Mouse (Mus musculus) limb, embryonic 14.5 days (tissue): ENCODE data around the gene Cebpa. TPM values are rescaled to one million over a fixed set of nuclear protein-coding genes. Genes with fewer than 3 reads are reported as not detected.

Experiments
- ATAC-seq: fragments of 200-750 bp; cut with Nextera tagmentation; 2 replicates; pipeline ENCODE4 v1.8.0; 2017; ENCODE audit warnings: low read depth, moderate number of reproducible peaks, moderate TSS enrichment; ENCODE audit not compliant: low FRiP score
- DNase-seq: peaks from one replicate; pipeline ENCODE4 v3.0.0-alpha.2; 2015; ENCODE audit warnings: low spot score
- H3K27ac ChIP-seq: fragments of 300-500 bp; sonication (generic); replicated peaks from 2 replicates; pipeline ENCODE4 v1.5.1; 2014; ENCODE audit warnings: low read depth, mild to moderate bottlenecking, low read length, moderate library complexity, mixed read lengths
- H3K27me3 ChIP-seq: fragments of 300-500 bp; sonication (generic); 2 replicates; pipeline ENCODE4 v1.6.1; 2014; ENCODE audit warnings: low read length, mixed read lengths; ENCODE audit not compliant: control insufficient read depth, insufficient read depth
- H3K36me3 ChIP-seq: fragments of 300-500 bp; sonication (generic); 2 replicates; pipeline ENCODE4 v1.6.1; 2014; ENCODE audit warnings: mild to moderate bottlenecking, low read length, moderate library complexity, mixed read lengths; ENCODE audit not compliant: control insufficient read depth, insufficient read depth
- H3K4me1 ChIP-seq: fragments of 300-500 bp; sonication (generic); 2 replicates; pipeline ENCODE4 v1.6.1; 2014; ENCODE audit warnings: antibody characterized with exemption, low read length, mixed read lengths; ENCODE audit not compliant: control insufficient read depth, insufficient read depth
- H3K4me2 ChIP-seq: fragments of 300-500 bp; sonication (generic); replicated peaks from 2 replicates; pipeline ENCODE4 v1.6.1; 2014; ENCODE audit warnings: low read depth, mild to moderate bottlenecking, low read length, moderate library complexity; ENCODE audit not compliant: severe bottlenecking
- H3K4me3 ChIP-seq: fragments of 300-500 bp; sonication (generic); replicated peaks from 2 replicates; pipeline ENCODE4 v1.5.1; 2014; ENCODE audit warnings: low read length
- H3K9ac ChIP-seq: fragments of 300-500 bp; sonication (generic); 2 replicates; pipeline ENCODE4 v1.6.1; 2014; ENCODE audit warnings: mild to moderate bottlenecking, low read depth, low read length, moderate library complexity; ENCODE audit not compliant: severe bottlenecking
- H3K9me3 ChIP-seq: fragments of 300-500 bp; sonication (generic); 2 replicates; pipeline ENCODE4 v1.6.1; 2016; ENCODE audit warnings: low read length; ENCODE audit not compliant: control insufficient read depth
- POLR2A ChIP-seq: fragments of 200-500 bp; IDR thresholded peaks from 2 replicates; pipeline ENCODE4 v1.8.0; 2012; ENCODE audit warnings: inconsistent platforms, mild to moderate bottlenecking, moderate library complexity, borderline replicate concordance; ENCODE audit not compliant: insufficient read depth, insufficient read length; ENCODE audit errors: extremely low read depth
- WGBS: fragments of 180-500 bp; shearing (Covaris S2); extraction: QIAGEN DNeasy Blood & Tissue Kit; methylation state at CpG from one replicate; pipeline ENCODE4 v1.1.7; 2014; 5-methylcytosine and 5-hydroxymethylcytosine counted together
- polyA plus RNA-seq, 2 experiments: library from polyadenylated mRNA; depleted of rRNA in 1 of 2; stranded (reverse) in 1 of 2; unstranded in 1 of 2; fragments of >200 nt; fragmentation: Nextera tagmentation in 1 of 2; extraction: Ambion mirVana in 1 of 2; gene quantifications; 2 replicates each; pipeline versions ENCODE4 v1.2.1 to v1.2.3; 2012 to 2014

Cebpa gene
- polyA plus RNA-seq, 2 experiments: 14.6 to 25.4 TPM

DNA sequence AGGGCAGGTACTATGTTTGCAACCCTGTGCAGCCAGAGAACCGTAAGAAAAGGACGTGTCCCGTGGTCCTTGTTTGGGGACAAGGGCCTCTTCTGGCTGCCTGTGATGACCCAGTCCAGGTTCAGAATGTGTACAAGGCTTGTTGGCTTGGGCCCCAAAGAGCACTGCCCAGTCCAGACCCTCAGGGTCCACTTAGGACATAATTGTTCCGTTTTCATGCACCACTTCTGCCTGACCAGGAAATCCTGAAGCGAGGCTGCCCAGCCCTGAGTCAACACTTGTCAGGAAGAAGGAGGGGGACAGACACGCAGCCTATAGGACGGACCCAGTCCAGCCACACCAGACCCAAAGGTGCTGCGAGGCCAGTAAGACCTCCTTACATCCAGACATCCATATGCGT, 26.0 kb downstream of the Cebpa start:
- Histone ChIP-seq H3K4me1 (peaks cover 6% of the 10 kb centered on the region; the same call in 1 of the 2 replicates), H3K27ac (no peak overlapping the region), H3K36me3 (no peaks in the 10 kb centered on the region), H3K4me3 (no peak overlapping the region), H3K9ac (no peak overlapping the region), H3K9me3 (no peaks in the 10 kb centered on the region), H3K27me3 (no peaks in the 10 kb centered on the region), H3K4me2 (no peak overlapping the region)
- no peak for TF ChIP-seq POLR2A
- ATAC-seq (no peak), DNase-seq (no peak)
- 84% methylated on average over 9 of the region's 9 CpGs for WGBS

DNA sequence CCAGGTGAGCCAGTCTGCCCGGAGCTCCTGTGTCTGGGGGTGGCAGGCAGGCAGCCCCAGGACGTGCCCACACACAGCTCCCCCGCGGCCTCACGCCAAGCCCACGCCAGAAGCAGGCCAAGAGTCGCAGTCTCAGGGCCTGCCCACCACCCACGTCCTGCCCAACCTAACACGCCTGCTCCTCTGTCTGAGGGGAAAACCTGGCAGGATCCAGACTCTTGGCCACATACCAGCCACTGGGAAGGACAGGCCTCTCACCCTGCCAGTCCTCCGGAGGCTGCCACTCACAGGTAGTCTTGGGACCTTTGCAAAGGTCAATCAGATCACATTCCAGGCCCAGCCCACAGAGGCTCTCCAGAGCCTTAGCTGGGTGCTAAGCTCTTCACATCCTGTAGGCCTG, 27.2 kb downstream of the Cebpa start:
- no peak for ATAC-seq
- 75% methylated on average over 9 of the region's 10 CpGs for WGBS
- no peak overlapping the region for H3K27ac ChIP-seq

DNA sequence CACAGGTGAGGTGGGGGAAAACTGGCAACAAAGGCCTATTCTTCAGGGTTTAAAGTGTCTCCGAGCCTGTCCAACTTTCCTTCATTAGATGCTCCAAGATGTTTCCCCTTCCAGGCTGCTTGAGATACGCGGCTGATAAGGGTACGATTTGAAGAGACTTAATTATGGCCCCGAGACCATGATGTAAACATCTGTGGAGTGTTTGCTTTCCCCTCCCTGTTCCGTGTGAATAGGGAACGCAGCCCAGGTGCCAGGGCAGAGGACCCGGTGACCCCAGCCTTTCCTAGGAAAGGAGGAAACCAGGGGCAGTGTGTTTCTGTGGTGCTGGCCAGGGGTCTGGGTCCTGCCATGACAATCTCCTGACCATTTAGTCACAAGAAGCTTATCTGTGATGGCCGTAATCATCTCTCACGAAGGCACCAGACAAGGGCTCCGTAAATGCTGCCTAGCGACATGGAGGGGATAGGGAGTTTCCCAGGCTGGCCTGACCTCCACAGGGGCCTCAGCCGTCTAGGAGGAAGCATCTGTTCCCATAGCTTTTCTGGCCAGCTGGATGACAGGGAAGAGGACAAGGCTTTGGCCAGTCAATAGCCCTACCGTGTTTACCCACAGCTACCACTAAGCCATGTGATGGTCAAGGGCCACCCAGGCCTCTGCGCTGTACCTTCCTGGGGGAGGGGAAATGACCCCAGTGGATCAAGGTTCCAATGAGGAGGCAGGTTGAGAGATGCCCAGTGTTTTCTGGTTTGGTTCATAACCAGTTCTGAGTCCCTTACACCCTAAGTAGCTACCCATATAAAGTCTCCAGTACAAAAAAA, 30.7 kb downstream of the Cebpa start:
- ATAC-seq: no peak
- H3K27ac ChIP-seq: no peak overlapping the region
- WGBS: 43% methylated on average over 15 of the region's 15 CpGs
- no peak for TF ChIP-seq POLR2A
- no peak overlapping the region for H3K9ac ChIP-seq
- H3K4me1 ChIP-seq: peaks cover 6% of the 10 kb centered on the region; the same call in 1 of the 2 replicates
- DNase-seq: no peak
- H3K27me3 ChIP-seq: no peaks in the 10 kb centered on the region
- no peak overlapping the region for H3K4me2 ChIP-seq
- no peaks in the 10 kb centered on the region for H3K36me3 ChIP-seq
- no peaks in the 10 kb centered on the region for H3K9me3 ChIP-seq
- H3K4me3 ChIP-seq: no peak overlapping the region

More for the DNA sequence above, 27.2 kb downstream of the Cebpa start:
- TF ChIP-seq POLR2A: no peak
- Histone ChIP-seq H3K9me3 (no peaks in the 10 kb centered on the region), H3K36me3 (no peaks in the 10 kb centered on the region), H3K4me2 (no peak overlapping the region), H3K4me1 (peaks cover 6% of the 10 kb centered on the region; the same call in 1 of the 2 replicates), H3K27me3 (no peaks in the 10 kb centered on the region), H3K4me3 (no peak overlapping the region), H3K9ac (no peak overlapping the region)
- no peak for DNase-seq

DNA sequence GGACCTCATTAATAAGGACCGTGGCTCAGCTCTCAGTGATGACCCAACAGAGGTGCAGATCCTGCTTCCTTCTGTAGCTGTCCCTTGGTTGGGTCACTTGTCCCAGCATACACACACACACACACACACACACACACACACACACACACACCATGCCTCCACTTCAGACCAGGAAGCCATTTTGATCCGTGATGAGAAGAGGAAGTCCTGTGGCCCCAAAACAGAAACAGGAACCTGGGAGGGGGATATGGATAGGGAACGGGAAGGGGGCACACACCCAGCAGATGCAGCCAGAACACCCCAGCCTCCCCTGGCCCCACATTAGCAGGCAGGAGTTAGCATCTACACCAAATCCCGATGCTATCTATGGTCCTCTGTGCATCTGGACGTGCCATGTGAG, 31.8 kb downstream of the Cebpa start:
- H3K9me3 ChIP-seq: no peaks in the 10 kb centered on the region
- H3K4me1 ChIP-seq: peaks cover 6% of the 10 kb centered on the region; the same call in 1 of the 2 replicates
- no peaks in the 10 kb centered on the region for H3K27me3 ChIP-seq
- DNase-seq (no peak), ATAC-seq (no peak)
- no peak overlapping the region for H3K27ac ChIP-seq
- no peak overlapping the region for H3K4me3 ChIP-seq
- 76% methylated on average over 5 of the region's 5 CpGs for WGBS
- no peak for TF ChIP-seq POLR2A
- H3K36me3 ChIP-seq: no peaks in the 10 kb centered on the region
- no peak overlapping the region for H3K9ac ChIP-seq
- no peak overlapping the region for H3K4me2 ChIP-seq

DNA sequence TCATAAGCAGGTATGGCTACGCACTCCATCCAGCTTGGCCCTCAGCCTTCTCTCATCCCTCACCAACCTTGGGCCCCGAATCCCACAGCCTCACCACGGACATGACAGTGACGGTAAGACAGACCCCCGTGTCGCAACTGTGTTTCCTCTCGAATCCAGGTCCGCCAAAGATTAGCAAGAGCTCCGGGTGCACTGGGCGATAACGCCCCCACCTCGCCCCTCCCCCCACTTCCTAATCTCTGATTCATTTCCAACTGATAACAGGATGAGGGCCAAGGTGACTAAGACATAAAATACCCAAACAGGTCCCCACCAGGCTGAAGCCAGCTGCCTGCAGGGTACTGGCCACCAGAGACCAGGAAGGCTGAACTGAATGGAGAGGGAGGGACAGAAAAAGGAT, 35.4 kb downstream of the Cebpa start:
- H3K4me3 ChIP-seq: no peak overlapping the region
- H3K27ac ChIP-seq: no peak overlapping the region
- 75% methylated on average over 12 of the region's 12 CpGs for WGBS
- no peak overlapping the region for H3K9ac ChIP-seq
- ATAC-seq (no peak), DNase-seq (no peak)
- TF ChIP-seq POLR2A: no peak
- H3K4me1 ChIP-seq: 0 out of 2 replicates have a peak, but pooled peaks cover 2% of the 10 kb centered on the region
- H3K9me3 ChIP-seq: no peaks in the 10 kb centered on the region
- H3K36me3 ChIP-seq: no peaks in the 10 kb centered on the region
- H3K4me2 ChIP-seq: no peak overlapping the region
- no peaks in the 10 kb centered on the region for H3K27me3 ChIP-seq
